Mouse (Mus musculus) heart, postnatal 14 days (tissue): ENCODE data around the gene Dgki. TPM values are rescaled to one million over a fixed set of nuclear protein-coding genes. Genes with fewer than 3 reads are reported as not detected.

Experiments
- DNase-seq, 2 experiments: peaks; one replicate each; pipeline ENCODE4 v3.0.0; 2021 to 2022
- intact Hi-C: fragments of 180-260 bp; cut with DNase I; formaldehyde crosslinking; loops from one replicate; pipeline ENCODE4 v1.15.1; 2025
- total RNA-seq, 2 experiments: library from RNA; stranded (reverse); gene quantifications; 2 replicates each; pipeline ENCODE4 v1.2.3; 2021

Gene Dgki
- total RNA-seq, 2 experiments from 2014 or later = 0.26 to 0.27 TPM

- intact Hi-C loops = no loop called here
- DNase-seq = peak in 1 of 2 experiments; percentile 17
Measured at GRCm38 (mm10) chr6:37072401-37073016, 227.5 kb downstream of the Dgki start.

- no peak for DNase-seq
- intact Hi-C loops = no loop called here
Measured at GRCm38 (mm10) chr6:37069836-37070600, 230.0 kb downstream of the Dgki start.

- intact Hi-C loops = no loop called here
- DNase-seq = no peak
Measured at GRCm38 (mm10) chr6:37068737-37069136, 231.2 kb downstream of the Dgki start.

DNA sequence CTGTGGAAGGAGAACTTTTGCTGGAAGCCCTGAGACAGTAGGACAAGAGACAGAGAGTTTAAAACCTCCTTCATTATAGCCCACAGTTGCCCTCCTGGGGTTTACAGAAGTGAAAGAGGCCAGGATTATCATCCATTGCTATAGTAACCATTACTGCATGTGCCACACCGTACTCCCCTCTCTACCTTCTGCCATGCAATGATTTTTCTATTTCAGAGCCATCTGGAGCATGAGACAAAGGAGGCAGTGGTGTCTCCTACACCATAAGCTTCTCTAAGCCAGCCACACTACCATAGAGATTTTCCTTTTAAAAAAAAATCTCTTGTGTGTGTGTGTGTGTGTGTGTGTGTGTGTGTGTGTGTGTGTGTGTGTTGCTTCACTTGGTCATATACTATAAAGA lies 232.6 kb downstream of the Dgki start:
- intact Hi-C loops = no loop called here
- DNase-seq = no peak

GRCm38 (mm10) chr6:37064214-37064830 lies 235.7 kb downstream of the Dgki start:
- intact Hi-C loops = no loop called here
- no peak for DNase-seq

GRCm38 (mm10) chr6:37063266-37063665 lies 236.7 kb downstream of the Dgki start:
- intact Hi-C loops = no loop called here
- no peak for DNase-seq

- no peak for DNase-seq
- intact Hi-C loops = no loop called here
Measured at GRCm38 (mm10) chr6:37060114-37060513, 239.9 kb downstream of the Dgki start.

- no peak for DNase-seq
- intact Hi-C loops = no loop called here
Measured at GRCm38 (mm10) chr6:37057957-37058356, 242.0 kb downstream of the Dgki start.

- no peak for DNase-seq
- intact Hi-C loops = no loop called here
Measured at GRCm38 (mm10) chr6:37057536-37057935, 242.4 kb downstream of the Dgki start.

GRCm38 (mm10) chr6:37055634-37056033 lies 244.3 kb downstream of the Dgki start:
- intact Hi-C loops = loop anchor here (1.0 to 2.0 kb wide), 2 partner anchors 40 to 297 kb away; no protein-coding TSS in a partner anchor
- DNase-seq = no peak

DNA sequence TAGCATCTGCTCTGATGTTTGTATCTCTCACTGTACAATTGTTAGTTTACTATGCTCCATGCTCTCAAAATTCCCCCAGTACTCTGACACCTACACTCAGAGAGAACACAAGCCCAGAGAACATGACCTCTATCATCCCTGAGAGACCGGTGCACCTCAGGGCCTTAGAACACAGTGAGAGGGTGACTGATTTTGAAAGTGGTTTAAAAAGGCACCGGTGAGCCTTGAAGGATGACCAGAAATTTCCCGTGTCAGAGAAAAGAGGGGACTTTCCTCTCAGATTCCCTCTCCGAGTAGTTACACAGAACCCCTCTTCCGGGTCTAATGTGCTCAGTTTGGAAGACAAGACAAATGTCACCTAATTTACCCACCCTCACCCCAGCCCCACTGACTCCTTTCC lies 244.9 kb downstream of the Dgki start:
- intact Hi-C loops = loop anchor here (2.0 kb wide), 1 partner anchor 298 kb away; no protein-coding TSS in a partner anchor
- DNase-seq = no peak

GRCm38 (mm10) chr6:37054435-37055020 lies 245.5 kb downstream of the Dgki start:
- intact Hi-C loops = loop anchor here (1.0 to 2.0 kb wide), 2 partner anchors 298 to 394 kb away; no protein-coding TSS in a partner anchor
- DNase-seq = peak in 1 of 2 experiments; percentile 34

GRCm38 (mm10) chr6:37053411-37053810 lies 246.6 kb downstream of the Dgki start:
- intact Hi-C loops = no loop called here
- DNase-seq = no peak

DNA sequence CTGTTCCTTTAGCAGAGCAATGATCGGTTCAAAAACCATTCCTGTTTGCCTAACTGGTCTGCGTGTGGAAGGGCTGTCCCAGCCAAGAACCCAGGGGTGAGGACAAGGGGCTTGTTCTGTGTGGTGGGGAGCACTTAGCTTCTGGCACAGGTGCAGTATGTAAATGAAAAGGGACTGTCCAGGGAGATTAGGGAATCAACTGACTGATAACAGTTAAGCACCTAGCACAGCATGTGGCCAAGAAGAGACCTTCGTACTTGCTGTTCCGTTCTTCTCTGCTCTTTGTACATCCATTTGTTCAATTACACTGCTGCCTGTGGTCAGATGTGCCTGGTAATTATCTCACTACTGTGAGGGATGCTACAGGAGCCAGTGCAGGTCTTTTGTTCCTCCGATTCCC lies 248.3 kb downstream of the Dgki start:
- intact Hi-C loops = no loop called here
- DNase-seq = no peak

- intact Hi-C loops = no loop called here
- DNase-seq = no peak
Measured at GRCm38 (mm10) chr6:37051150-37051549, 248.8 kb downstream of the Dgki start.

- no peak for DNase-seq
- intact Hi-C loops = loop anchor here (10.0 kb wide), 5 partner anchors 653 to 1793 kb away; no protein-coding TSS in a partner anchor
Measured at GRCm38 (mm10) chr6:37047611-37048129, 252.3 kb downstream of the Dgki start.

DNA sequence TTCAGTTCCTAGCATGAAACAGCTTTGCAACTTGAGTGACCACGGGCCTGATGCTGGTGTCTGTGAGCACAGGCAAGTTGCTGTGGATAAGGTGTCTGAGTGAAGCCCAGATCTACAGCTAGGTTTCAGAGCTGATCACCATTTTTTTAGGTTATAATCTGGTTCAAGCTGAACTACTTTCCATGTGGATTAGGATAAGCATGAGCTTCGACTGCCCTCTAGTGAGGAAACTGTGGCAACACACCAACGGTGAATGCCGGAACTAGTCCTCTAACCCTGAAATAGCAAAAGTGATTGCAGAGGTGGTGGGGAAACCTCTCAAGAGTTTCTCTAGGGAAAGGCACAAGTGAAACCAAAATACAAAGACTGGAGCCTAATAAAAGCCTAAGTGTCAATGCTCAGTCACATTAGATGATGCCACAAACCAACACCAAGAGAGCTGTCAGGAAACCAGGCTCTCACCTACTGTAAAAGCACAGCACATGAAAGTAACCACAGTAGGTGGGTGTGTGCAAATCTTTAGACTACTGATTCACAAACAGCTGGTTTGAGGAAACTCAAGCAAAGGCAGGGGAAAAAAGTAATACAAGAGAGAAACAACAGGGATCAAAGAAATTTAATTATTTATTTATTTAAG lies 253.7 kb downstream of the Dgki start:
- DNase-seq = peak; percentile 55 to 70
- intact Hi-C loops = loop anchor here (1.0 to 10.0 kb wide), 6 partner anchors 355 to 1791 kb away; no protein-coding TSS in a partner anchor

DNA sequence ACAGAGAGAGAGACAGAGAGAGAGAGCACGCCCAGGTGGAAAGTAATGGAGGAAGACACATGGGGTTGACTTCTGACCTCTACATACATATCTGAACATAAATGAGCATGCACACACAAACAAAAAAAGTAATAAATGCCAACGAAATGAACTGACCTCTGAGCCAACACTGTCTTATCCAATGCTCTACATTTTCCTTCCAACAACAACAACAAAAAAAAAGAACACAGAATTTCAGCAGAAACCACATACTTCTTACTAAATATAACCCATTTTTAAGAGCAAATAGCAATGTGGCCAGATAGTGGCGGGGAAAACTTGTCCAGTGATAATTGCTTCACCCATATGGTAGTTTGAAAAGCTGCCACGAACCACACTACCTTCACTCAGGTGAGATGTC lies 255.2 kb downstream of the Dgki start:
- intact Hi-C loops = loop anchor here (10.0 kb wide), 5 partner anchors 650 to 1790 kb away; no protein-coding TSS in a partner anchor
- DNase-seq = no peak

DNA sequence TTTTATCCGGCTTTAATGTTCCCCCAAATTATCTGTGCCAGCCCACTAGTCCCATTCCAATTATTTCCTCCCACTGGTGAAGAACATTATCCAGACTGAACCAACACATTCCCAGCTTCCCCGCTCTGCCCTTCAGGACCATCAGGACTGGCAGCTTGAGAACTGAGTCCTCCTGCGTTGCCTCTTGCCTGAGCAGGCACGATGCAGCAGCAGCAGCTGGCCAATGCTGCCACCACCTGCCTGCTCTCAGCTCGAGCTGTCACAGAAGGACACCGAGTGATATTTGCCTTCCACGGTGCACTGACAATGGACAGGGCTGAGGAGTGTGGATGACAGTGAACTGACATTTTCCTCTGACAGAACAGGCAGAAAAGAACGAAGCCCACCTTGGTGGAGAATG lies 261.5 kb downstream of the Dgki start:
- intact Hi-C loops = loop anchor here (2.0 to 5.0 kb wide), 3 partner anchors 56 to 348 kb away; no protein-coding TSS in a partner anchor
- peak; percentile 13 to 34 for DNase-seq
